Mouse (Mus musculus): ENCODE results near the gene Bcl2a1d. TPM values are rescaled to one million over a fixed set of nuclear protein-coding genes. Genes with fewer than 3 reads are reported as not detected.
"Not testable (repeated sequence)": the region's sequence is repeated elsewhere in the genome, so short reads cannot be mapped to it uniquely, and the experiment has no call there.

The Bcl2a1d gene
- polyA plus RNA-seq, 1 experiment from 2014 or later, result 0.38 TPM

DNA sequence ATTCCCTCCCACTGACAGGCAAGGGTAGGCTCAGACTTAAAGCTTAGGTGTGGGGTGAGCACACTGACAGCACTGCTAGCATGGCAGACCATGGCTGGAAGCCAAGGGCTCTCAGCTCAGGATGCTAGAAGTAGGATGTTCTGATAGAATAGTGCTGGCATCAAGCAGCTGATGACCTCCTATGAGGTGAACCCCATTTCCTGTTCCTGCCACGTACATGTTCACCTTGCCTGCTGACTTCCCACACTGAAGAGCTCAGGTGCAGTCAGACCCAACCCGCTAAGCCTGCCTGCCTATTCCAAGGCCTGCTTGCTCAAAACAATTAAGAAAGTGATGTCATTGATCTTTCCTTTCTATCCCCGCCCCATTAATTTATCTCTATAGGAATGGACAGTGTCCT is 42.3 kb downstream of the Bcl2a1d start:
- not testable (repeated sequence) for H3K4me3 ChIP-seq, H3K4me1 ChIP-seq
- WGBS, result 92% methylated on average over 3 of the region's 3 CpGs

DNA sequence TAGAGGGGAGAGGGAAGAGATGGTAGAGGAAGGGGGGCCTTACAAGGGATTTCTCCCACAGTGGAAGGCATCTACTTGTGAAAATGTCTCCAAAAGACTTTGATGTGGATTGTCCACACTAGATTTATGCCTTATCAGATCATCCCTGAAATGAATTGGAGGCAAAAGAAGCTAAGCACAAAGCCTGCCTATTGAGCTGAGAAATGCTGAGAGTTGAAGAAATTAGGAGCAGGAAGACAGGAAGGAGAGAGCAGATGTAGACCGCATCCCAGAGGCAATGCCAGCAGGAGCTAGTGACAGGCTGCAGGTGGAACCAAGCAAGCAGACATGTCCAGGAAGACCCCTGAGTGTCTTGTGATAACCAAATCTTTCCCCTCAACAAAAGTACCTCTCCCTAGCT is 45.0 kb downstream of the Bcl2a1d start:
- not testable (repeated sequence) for H3K4me3 ChIP-seq; H3K4me1 ChIP-seq; H3K4me2 ChIP-seq; ATAC-seq (ENCODE audit: insufficient number of reproducible peaks, insufficient read depth, low FRiP score, low TSS enrichment, low read depth); H3K9ac ChIP-seq; H3K27ac ChIP-seq; H3K27me3 ChIP-seq; H3K9me3 ChIP-seq; H3K36me3 ChIP-seq
- WGBS, result 93% methylated on average over 1 of the region's 1 CpGs

More for the DNA sequence above, 42.3 kb downstream of the Bcl2a1d start:
- H3K27me3 ChIP-seq; ATAC-seq (ENCODE audit: insufficient number of reproducible peaks, insufficient read depth, low FRiP score, low TSS enrichment, low read depth); H3K27ac ChIP-seq; H3K9me3 ChIP-seq; H3K36me3 ChIP-seq; H3K9ac ChIP-seq; H3K4me2 ChIP-seq: not testable (repeated sequence)

Other genes starting within 250 kb of the Bcl2a1d start
- gene Syncrip, start 249.3 kb downstream of the Bcl2a1d start, polyA plus RNA-seq (2015; fragmentation: Nextera tagmentation; extraction: Ambion mirVana), result 107 and 112 TPM in 2 replicates
- 13.7 and 17.8 TPM in 2 replicates for gene Zfp949, start 183.9 kb downstream of the Bcl2a1d start, polyA plus RNA-seq (2015; fragmentation: Nextera tagmentation; extraction: Ambion mirVana)
- 0.21 TPM in 1 of 2 replicates, not detected in the other for gene Trim43a, start 151.0 kb downstream of the Bcl2a1d start, polyA plus RNA-seq (2015; fragmentation: Nextera tagmentation; extraction: Ambion mirVana)
- gene Mthfsl, start 11.6 kb downstream of the Bcl2a1d start, polyA plus RNA-seq (2015; fragmentation: Nextera tagmentation; extraction: Ambion mirVana), result 43.7 and 51.8 TPM in 2 replicates
- 0.14 TPM in 1 of 2 replicates, not detected in the other for gene Trim43c, start 107.2 kb upstream of the Bcl2a1d start, polyA plus RNA-seq (2015; fragmentation: Nextera tagmentation; extraction: Ambion mirVana)
- gene Bcl2a1a, start 225.0 kb upstream of the Bcl2a1d start, polyA plus RNA-seq (2015; fragmentation: Nextera tagmentation; extraction: Ambion mirVana), result not detected in 2 replicates

Data from embryonic facial prominence, embryonic 13.5 days (tissue).